Mouse (Mus musculus): Measurements from ENCODE around the gene Spire2. TPM values are rescaled to one million over a fixed set of nuclear protein-coding genes. Genes with fewer than 3 reads are reported as not detected.
"Not testable (repeated sequence)": the region's sequence is repeated elsewhere in the genome, so short reads cannot be mapped to it uniquely, and the experiment has no call there.

Spire2 gene
- polyA plus RNA-seq, 1 experiment from 2014 or later = 5.4 TPM

GRCm38 (mm10) chr8:123411246-123411645, 78.7 kb downstream of the Spire2 start, which contains the start of gene Tubb3:
Gene Tubb3 (plus strand): TSS chr8:123411424.
- no peaks in the 10 kb centered on the region for H3K36me3 ChIP-seq
- no peak within 1 kb of the TSS for H3K27ac ChIP-seq
- peaks cover 61% of the 10 kb centered on the region for H3K27me3 ChIP-seq (replicated peaks)

DNA sequence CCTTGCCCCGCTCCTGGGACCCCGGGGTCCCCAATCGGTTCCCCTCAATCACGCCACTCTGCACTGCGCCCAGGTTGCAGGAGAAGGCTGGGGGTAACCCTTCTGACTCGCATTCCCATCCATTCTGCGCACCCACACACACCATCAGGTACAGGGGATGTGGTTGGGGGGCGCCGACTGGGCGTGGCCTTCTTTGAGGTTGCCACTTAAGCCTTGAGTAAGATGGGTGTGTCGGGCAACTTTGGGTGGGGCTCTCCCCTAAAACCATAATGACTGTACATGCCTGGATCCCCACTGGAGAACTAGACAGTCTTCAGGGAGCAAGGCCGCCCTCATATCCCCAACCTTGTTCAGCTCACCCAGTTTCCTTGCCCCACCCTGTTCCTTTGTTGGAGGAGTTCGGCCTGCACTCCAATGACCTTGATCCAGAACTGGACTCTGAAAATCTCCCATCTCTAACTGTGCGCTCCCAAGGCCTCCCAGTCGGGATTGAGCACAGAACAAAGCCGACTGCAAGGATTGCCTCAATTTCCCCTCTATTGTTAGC, 79.3 kb downstream of the Spire2 start:
- Histone ChIP-seq H3K9ac (no peak overlapping the region), H3K4me1 (peaks cover 18% of the 10 kb centered on the region), H3K4me3 (replicated peaks) (peak overlapping the region; percentile 34), H3K27me3 (replicated peaks) (peaks cover 61% of the 10 kb centered on the region), H3K4me2 (peak overlapping the region; percentile 56), H3K27ac (no peak overlapping the region), H3K36me3 (no peaks in the 10 kb centered on the region), H3K9me3 (no peaks in the 10 kb centered on the region)
- 10% methylated on average over 16 of the region's 16 CpGs for WGBS
- ATAC-seq (ENCODE audit: insufficient read depth, low FRiP score, low read depth) = no peak; the same call in 1 of the 2 replicates

More at GRCm38 (mm10) chr8:123411246-123411645, 78.7 kb downstream of the Spire2 start, which contains the start of gene Tubb3:
- WGBS = under 1% methylated on average over 29 of the region's 29 CpGs
- H3K4me2 ChIP-seq = peak within 1 kb of the TSS; percentile 56
- H3K9me3 ChIP-seq = no peaks in the 10 kb centered on the region
- peak within 1 kb of the TSS; percentile 34 for H3K4me3 ChIP-seq (replicated peaks)
- H3K9ac ChIP-seq = no peak within 1 kb of the TSS
- peak; percentile 67 for ATAC-seq (ENCODE audit: insufficient read depth, low FRiP score, low read depth)
- peaks cover 18% of the 10 kb centered on the region for H3K4me1 ChIP-seq

GRCm38 (mm10) chr8:123412560-123413170, 80.2 kb downstream of the Spire2 start:
- Histone ChIP-seq H3K4me1 (peaks cover 18% of the 10 kb centered on the region), H3K36me3 (no peaks in the 10 kb centered on the region), H3K4me2 (no peak overlapping the region), H3K4me3 (replicated peaks) (0 out of 2 replicates have a peak overlapping the region, but pooled peaks have one; percentile 34), H3K27me3 (replicated peaks) (peaks cover 61% of the 10 kb centered on the region), H3K27ac (no peak overlapping the region), H3K9me3 (no peaks in the 10 kb centered on the region), H3K9ac (no peak overlapping the region)
- no peak for ATAC-seq (ENCODE audit: insufficient read depth, low FRiP score, low read depth)
- WGBS = 5% methylated on average over 12 of the region's 12 CpGs

- Histone ChIP-seq H3K36me3 (no peaks in the 10 kb centered on the region), H3K4me2 (no peak overlapping the region), H3K9ac (no peak overlapping the region), H3K4me3 (replicated peaks) (no peak overlapping the region), H3K9me3 (no peaks in the 10 kb centered on the region), H3K27me3 (replicated peaks) (peaks cover 47% of the 10 kb centered on the region), H3K27ac (no peak overlapping the region), H3K4me1 (peaks cover 18% of the 10 kb centered on the region)
- no peak for ATAC-seq (ENCODE audit: insufficient read depth, low FRiP score, low read depth)
- WGBS = 11% methylated on average over 9 of the region's 9 CpGs
Observed at GRCm38 (mm10) chr8:123414255-123414654, 81.7 kb downstream of the Spire2 start.

- 76% methylated on average over 5 of the region's 5 CpGs for WGBS
- not testable (repeated sequence) for H3K4me2 ChIP-seq; H3K27ac ChIP-seq; H3K36me3 ChIP-seq; ATAC-seq (ENCODE audit: insufficient read depth, low FRiP score, low read depth); H3K4me3 ChIP-seq (replicated peaks); H3K9ac ChIP-seq; H3K9me3 ChIP-seq
- Histone ChIP-seq H3K27me3 (replicated peaks) (peaks cover 39% of the 10 kb centered on the region), H3K4me1 (peaks cover 13% of the 10 kb centered on the region; the same call in 1 of the 2 replicates)
Observed at GRCm38 (mm10) chr8:123414997-123415696, 82.6 kb downstream of the Spire2 start.

GRCm38 (mm10) chr8:123415967-123416943, 83.7 kb downstream of the Spire2 start:
- peak; percentile 27; the same call in 1 of the 2 replicates for ATAC-seq (ENCODE audit: insufficient read depth, low FRiP score, low read depth)
- no peak overlapping the region for H3K4me3 ChIP-seq (replicated peaks)
- H3K27me3 ChIP-seq (replicated peaks) = peaks cover 27% of the 10 kb centered on the region
- H3K4me2 ChIP-seq = no peak overlapping the region
- no peak overlapping the region for H3K9ac ChIP-seq
- H3K4me1 ChIP-seq = peaks cover 9% of the 10 kb centered on the region; the same call in 1 of the 2 replicates
- no peaks in the 10 kb centered on the region for H3K9me3 ChIP-seq
- WGBS = 82% methylated on average over 8 of the region's 8 CpGs
- no peak overlapping the region for H3K27ac ChIP-seq
- no peaks in the 10 kb centered on the region for H3K36me3 ChIP-seq

GRCm38 (mm10) chr8:123416944-123417555, 84.5 kb downstream of the Spire2 start:
- H3K4me1 ChIP-seq = 0 out of 2 replicates have a peak, but pooled peaks cover under 1% of the 10 kb centered on the region
- no peaks in the 10 kb centered on the region for H3K36me3 ChIP-seq
- peaks cover 20% of the 10 kb centered on the region for H3K27me3 ChIP-seq (replicated peaks)
- H3K4me2 ChIP-seq = no peak overlapping the region
- no peak for ATAC-seq (ENCODE audit: insufficient read depth, low FRiP score, low read depth)
- H3K9me3 ChIP-seq = no peaks in the 10 kb centered on the region
- no peak overlapping the region for H3K9ac ChIP-seq
- H3K4me3 ChIP-seq (replicated peaks) = no peak overlapping the region
- no peak overlapping the region for H3K27ac ChIP-seq
- 72% methylated on average over 8 of the region's 8 CpGs for WGBS

Other genes with a start within 250 kb of the Spire2 start
- gene Rpl13, start 230.4 kb upstream of the Spire2 start, polyA plus RNA-seq (2015; fragmentation: Nextera tagmentation; extraction: Ambion mirVana) = 1,122 and 1,488 TPM in 2 replicates
- gene Cpne7, start 215.3 kb upstream of the Spire2 start, polyA plus RNA-seq (2015; fragmentation: Nextera tagmentation; extraction: Ambion mirVana) = 2.0 and 2.3 TPM in 2 replicates
- gene Sult5a1, start 174.4 kb upstream of the Spire2 start, polyA plus RNA-seq (2015; fragmentation: Nextera tagmentation; extraction: Ambion mirVana) = 14.2 and 15.6 TPM in 2 replicates
- 2.0 and 3.9 TPM in 2 replicates for gene Dpep1, start 146.5 kb upstream of the Spire2 start, polyA plus RNA-seq (2015; fragmentation: Nextera tagmentation; extraction: Ambion mirVana)
- 135 and 150 TPM in 2 replicates for gene Chmp1a, start 120.0 kb upstream of the Spire2 start, polyA plus RNA-seq (2015; fragmentation: Nextera tagmentation; extraction: Ambion mirVana)
- 3.0 and 3.1 TPM in 2 replicates for gene Spata33, start 119.9 kb upstream of the Spire2 start, polyA plus RNA-seq (2015; fragmentation: Nextera tagmentation; extraction: Ambion mirVana)
- gene Cdk10, start 107.9 kb upstream of the Spire2 start, polyA plus RNA-seq (2015; fragmentation: Nextera tagmentation; extraction: Ambion mirVana) = 28.8 and 30.6 TPM in 2 replicates
- 5.0 and 5.8 TPM in 2 replicates for gene Spata2l, start 96.5 kb upstream of the Spire2 start, polyA plus RNA-seq (2015; fragmentation: Nextera tagmentation; extraction: Ambion mirVana)
- 19.8 and 21.0 TPM in 2 replicates for gene Zfp276, start 78.5 kb upstream of the Spire2 start, polyA plus RNA-seq (2015; fragmentation: Nextera tagmentation; extraction: Ambion mirVana)
- gene Vps9d1, start 78.4 kb upstream of the Spire2 start, polyA plus RNA-seq (2015; fragmentation: Nextera tagmentation; extraction: Ambion mirVana) = 20.5 and 22.5 TPM in 2 replicates
- gene Fanca, start 14.1 kb upstream of the Spire2 start, polyA plus RNA-seq (2015; fragmentation: Nextera tagmentation; extraction: Ambion mirVana) = 20.9 and 22.8 TPM in 2 replicates
- 159 and 182 TPM in 2 replicates for gene Tcf25, start 41.0 kb downstream of the Spire2 start, polyA plus RNA-seq (2015; fragmentation: Nextera tagmentation; extraction: Ambion mirVana)
- not detected in 2 replicates for gene Mc1r, start 74.4 kb downstream of the Spire2 start, polyA plus RNA-seq (2015; fragmentation: Nextera tagmentation; extraction: Ambion mirVana)
- gene Tubb3, start 78.7 kb downstream of the Spire2 start, polyA plus RNA-seq (2015; fragmentation: Nextera tagmentation; extraction: Ambion mirVana) = 55.7 and 57.1 TPM in 2 replicates
- 24.9 and 28.1 TPM in 2 replicates for gene Def8, start 90.8 kb downstream of the Spire2 start, polyA plus RNA-seq (2015; fragmentation: Nextera tagmentation; extraction: Ambion mirVana)
- 46.8 and 57.6 TPM in 2 replicates for gene Afg3l1, start 145.2 kb downstream of the Spire2 start, polyA plus RNA-seq (2015; fragmentation: Nextera tagmentation; extraction: Ambion mirVana)
- 2.9 and 3.6 TPM in 2 replicates for gene Dbndd1, start 182.8 kb downstream of the Spire2 start, polyA plus RNA-seq (2015; fragmentation: Nextera tagmentation; extraction: Ambion mirVana)
- 24.7 and 25.7 TPM in 2 replicates for gene Gas8, start 186.1 kb downstream of the Spire2 start, polyA plus RNA-seq (2015; fragmentation: Nextera tagmentation; extraction: Ambion mirVana)

Data from stomach, embryonic 15.5 days (tissue).